Mouse (Mus musculus) small intestine, adult 2 months (tissue): ENCODE measurements around the gene Agrp. TPM values are rescaled to one million over a fixed set of nuclear protein-coding genes. Genes with fewer than 3 reads are reported as not detected.
A peak's percentile ranks its signal among the peaks of the same experiment; 100 is the strongest.

Experiments used
- H3K27ac ChIP-seq: fragments of 200-500 bp; 2 replicates; pipeline ENCODE4 v1.5.1; 2012; ENCODE audit warnings: low read depth, low read length, control low read depth, inconsistent platforms; ENCODE audit not compliant: insufficient read depth
- H3K27me3 ChIP-seq: fragments of 200-500 bp; 2 replicates; pipeline ENCODE4 v1.6.1; 2012; ENCODE audit warnings: mild to moderate bottlenecking, moderate library complexity, low read length, inconsistent platforms; ENCODE audit not compliant: control insufficient read depth, insufficient read depth
- H3K36me3 ChIP-seq: fragments of 200-500 bp; 2 replicates; pipeline ENCODE4 v1.6.1; 2012; ENCODE audit warnings: mild to moderate bottlenecking, low read length, control low read depth, inconsistent platforms; ENCODE audit not compliant: control insufficient read depth, insufficient read depth
- H3K4me1 ChIP-seq: fragments of 200-500 bp; 2 replicates; pipeline ENCODE4 v1.6.1; 2012; ENCODE audit warnings: low read length, inconsistent platforms, mixed read lengths; ENCODE audit not compliant: control insufficient read depth, insufficient read depth, insufficient read length
- H3K4me3 ChIP-seq: fragments of 200-500 bp; 2 replicates; pipeline ENCODE4 v1.5.1; 2012; ENCODE audit warnings: low read depth, mild to moderate bottlenecking, control low read depth, inconsistent platforms, low read length, moderate library complexity
- CTCF ChIP-seq: fragments of 200-500 bp; IDR thresholded peaks from 2 replicates; pipeline ENCODE4 v1.5.1; 2012; ENCODE audit warnings: low read depth, mild to moderate bottlenecking, control low read depth, inconsistent platforms, low read length, moderate library complexity, mixed read lengths; ENCODE audit not compliant: insufficient replicate concordance, insufficient read length; ENCODE audit errors: extremely low read depth
- POLR2A ChIP-seq: fragments of 200-500 bp; IDR thresholded peaks from 2 replicates; pipeline ENCODE4 v1.6.1; 2012; ENCODE audit warnings: low read depth, mild to moderate bottlenecking, control low read depth, inconsistent platforms, low read length, moderate library complexity
- WGBS: fragments of 180-500 bp; shearing (Covaris S2); methylation state at CpG from one replicate; pipeline ENCODE4 v1.1.7; 2018; 5-methylcytosine and 5-hydroxymethylcytosine counted together
- polyA plus RNA-seq: library from polyadenylated mRNA; depleted of rRNA; stranded (reverse); fragments of >200 nt; gene quantifications from 2 replicates; pipeline ENCODE4 v1.2.3, GENCODE M21; 2012; rRNA removed

Gene Agrp
- polyA plus RNA-seq, 1 experiment = 0.35 TPM

DNA sequence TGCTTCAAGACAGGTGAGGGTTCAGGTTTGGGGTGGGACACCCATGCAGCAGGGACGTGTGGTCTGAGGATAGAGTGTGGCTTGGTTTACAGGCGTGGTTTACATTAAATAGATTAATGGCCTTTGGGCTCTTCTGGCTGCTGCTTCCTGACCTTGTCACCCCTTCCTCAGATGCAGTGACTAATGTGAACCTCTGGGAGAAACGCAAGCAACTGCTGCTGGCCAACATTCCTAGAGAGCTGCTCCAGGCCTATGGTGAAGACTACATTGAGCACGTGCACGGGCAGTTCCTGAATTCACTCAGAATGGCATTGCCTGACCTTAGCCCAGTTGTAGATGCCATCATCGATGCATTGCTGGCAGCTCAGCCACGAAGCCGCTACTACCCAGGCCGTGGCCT, 114.3 kb downstream of the Agrp start:
- WGBS = 81% methylated on average over 9 of the region's 9 CpGs
- Histone ChIP-seq H3K4me1 (peaks cover 10% of the 10 kb centered on the region), H3K27me3 (no peaks in the 10 kb centered on the region), H3K27ac (no peak overlapping the region), H3K36me3 (peaks cover 25% of the 10 kb centered on the region), H3K4me3 (no peak overlapping the region)
- TF ChIP-seq CTCF (no peak), POLR2A (no peak)

DNA sequence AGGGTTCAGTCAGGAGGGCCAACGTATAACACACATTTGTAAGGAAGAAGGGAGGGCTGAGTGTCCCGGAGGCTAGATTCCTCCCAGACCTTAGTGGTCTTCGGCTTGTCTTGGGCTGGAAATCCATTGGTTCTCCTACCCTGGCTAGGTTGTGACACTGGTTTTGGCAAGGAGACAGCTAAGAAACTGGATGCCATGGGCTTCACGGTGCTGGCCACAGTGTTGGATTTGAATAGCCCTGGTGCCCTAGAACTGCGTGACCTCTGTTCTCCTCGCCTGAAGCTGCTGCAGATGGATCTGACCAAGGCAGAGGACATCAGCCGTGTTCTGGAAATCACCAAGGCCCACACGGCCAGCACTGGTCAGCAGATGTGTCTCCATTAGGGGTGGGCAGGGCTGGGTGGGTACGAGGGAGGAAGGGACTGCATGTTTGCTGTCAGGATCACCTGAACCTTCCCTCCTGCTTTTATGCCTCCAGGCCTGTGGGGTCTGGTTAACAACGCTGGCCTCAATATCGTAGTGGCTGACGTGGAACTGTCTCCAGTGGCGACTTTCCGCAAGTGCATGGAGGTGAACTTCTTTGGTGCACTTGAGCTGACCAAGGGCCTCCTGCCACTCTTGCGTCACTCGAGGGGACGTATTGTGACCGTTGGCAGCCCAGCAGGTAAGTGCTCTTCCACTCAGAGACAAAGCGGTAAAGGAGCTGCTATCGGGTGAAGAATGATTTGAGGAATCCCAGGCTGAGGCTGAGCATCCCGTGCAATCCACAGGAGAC, 115.0 kb downstream of the Agrp start:
- Histone ChIP-seq H3K4me3 (no peak overlapping the region), H3K27me3 (no peaks in the 10 kb centered on the region), H3K27ac (no peak overlapping the region), H3K36me3 (peaks cover 25% of the 10 kb centered on the region), H3K4me1 (peaks cover 14% of the 10 kb centered on the region)
- TF ChIP-seq CTCF = no peak
- TF ChIP-seq POLR2A = no peak
- WGBS = 90% methylated on average over 21 of the region's 21 CpGs

DNA sequence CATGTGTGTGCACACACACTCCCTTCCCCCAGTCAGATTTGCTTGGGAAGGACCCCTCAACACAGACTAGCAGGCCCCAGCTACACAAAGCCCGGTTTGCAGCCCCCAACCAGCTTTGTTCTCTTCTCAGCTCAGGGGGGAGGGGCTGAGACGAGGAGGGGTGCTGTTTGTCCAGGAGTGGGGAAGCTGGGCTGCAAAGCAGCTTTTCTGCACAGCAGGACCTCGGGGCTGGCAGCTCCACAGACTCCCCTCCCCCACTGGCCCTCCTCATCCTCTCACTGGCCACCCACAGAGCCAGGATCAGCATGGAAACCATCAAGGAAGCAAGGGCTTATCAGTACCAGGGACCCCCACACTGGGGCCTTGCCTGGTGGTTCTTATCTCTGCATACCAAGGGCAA, 116.1 kb downstream of the Agrp start:
- H3K36me3 ChIP-seq = peaks cover 22% of the 10 kb centered on the region
- H3K4me1 ChIP-seq = peaks cover 17% of the 10 kb centered on the region
- TF ChIP-seq POLR2A (no peak), CTCF (no peak)
- no peaks in the 10 kb centered on the region for H3K27me3 ChIP-seq
- no peak overlapping the region for H3K4me3 ChIP-seq
- H3K27ac ChIP-seq = no peak overlapping the region
- 60% methylated on average over 3 of the region's 3 CpGs for WGBS

DNA sequence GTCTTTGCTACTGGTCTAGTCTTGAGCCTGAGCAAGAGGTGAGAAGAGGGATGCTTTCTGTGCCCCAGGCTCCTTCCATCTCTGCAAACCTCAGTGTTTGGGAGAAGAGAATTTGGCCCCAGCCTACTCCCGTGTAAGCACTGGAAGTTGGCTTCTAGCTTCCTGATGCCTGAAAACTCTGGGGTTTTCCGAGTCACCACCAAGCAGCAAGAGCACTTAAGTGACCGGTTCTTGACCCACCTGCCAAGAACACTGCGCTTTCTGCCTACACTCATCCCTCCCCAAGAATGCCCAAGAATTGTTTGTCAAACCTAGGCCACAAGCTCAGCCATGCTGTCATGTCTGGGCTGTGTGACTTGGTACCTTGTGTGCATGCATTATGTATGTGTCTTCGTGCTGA, 116.7 kb downstream of the Agrp start:
- Histone ChIP-seq H3K4me1 (peaks cover 18% of the 10 kb centered on the region), H3K27me3 (no peaks in the 10 kb centered on the region), H3K4me3 (no peak overlapping the region), H3K36me3 (peaks cover 22% of the 10 kb centered on the region), H3K27ac (no peak overlapping the region)
- TF ChIP-seq CTCF = no peak
- TF ChIP-seq POLR2A = no peak
- WGBS = 88% methylated on average over 5 of the region's 5 CpGs

DNA sequence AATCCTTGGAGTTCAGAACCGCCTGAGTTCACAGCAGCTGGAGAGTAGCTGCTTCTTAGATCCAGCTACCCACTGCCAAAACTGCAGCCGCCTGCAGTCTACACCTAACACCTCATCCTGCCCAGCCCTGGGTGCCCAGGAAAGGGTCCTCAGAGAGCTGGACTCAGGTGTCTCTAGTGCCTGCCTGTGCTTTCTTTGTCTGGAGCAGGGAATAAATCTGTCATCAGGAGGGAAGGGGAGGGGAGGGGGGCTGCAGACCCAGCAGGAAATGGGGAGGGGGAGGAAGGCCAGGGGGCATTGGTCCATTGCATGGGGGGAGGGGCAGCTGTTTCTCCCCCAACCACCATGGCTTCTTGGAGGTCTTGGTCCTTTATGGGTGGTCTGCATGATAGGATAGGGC, 117.6 kb downstream of the Agrp start:
- Histone ChIP-seq H3K27ac (no peak overlapping the region), H3K36me3 (peaks cover 13% of the 10 kb centered on the region), H3K4me3 (no peak overlapping the region), H3K27me3 (no peaks in the 10 kb centered on the region), H3K4me1 (peaks cover 18% of the 10 kb centered on the region)
- no peak for TF ChIP-seq CTCF
- TF ChIP-seq POLR2A = no peak
- WGBS = 3% methylated on average over 2 of the region's 2 CpGs

DNA sequence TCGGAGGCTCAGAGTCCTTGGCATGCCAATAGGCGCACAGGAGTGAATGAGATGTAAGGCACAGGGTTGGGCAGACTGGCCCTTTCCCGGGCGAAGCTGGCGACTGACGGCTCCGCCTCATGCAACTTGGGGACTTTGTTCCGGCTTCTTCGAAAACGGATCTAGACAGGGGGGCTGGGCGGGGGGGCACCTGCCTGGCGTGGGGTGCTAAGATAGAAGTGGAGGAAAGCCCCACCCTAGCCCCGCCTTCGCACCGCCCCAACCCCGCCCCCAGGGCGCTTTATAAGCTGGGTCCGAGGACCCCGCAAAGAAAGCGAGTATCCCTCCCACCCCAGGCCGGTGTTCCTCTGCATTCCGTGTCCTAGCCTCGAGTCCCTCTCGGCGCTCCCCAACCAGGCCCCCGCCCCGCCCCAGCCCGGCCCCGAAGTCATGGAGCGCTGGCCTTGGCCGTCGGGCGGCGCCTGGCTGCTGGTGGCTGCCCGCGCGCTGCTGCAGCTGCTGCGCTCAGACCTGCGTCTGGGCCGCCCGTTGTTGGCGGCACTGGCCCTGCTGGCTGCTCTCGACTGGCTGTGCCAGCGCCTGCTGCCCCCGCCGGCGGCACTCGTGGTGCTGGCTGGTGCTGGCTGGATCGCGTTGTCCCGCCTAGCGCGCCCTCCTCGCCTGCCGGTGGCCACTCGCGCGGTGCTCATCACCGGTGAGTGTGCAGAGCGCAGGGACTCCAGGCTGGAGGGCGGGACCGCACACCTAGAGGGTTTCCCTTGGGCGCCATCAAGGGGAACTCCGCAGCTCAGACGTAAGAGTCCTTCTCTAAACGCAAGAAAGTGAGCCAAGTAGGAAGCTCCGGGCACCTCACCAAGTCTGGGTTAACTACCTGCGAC, 118.5 kb downstream of the Agrp start, which contains the start of gene Hsd11b2:
TSS of gene Hsd11b2 (plus strand) at position 320 of the 878 bp plus-strand sequence.
- H3K27me3 ChIP-seq = no peaks in the 10 kb centered on the region
- H3K4me3 ChIP-seq = peak within 1 kb of the TSS; percentile 61
- H3K4me1 ChIP-seq = peaks cover 18% of the 10 kb centered on the region
- peak within 1 kb of the TSS; percentile 38 for H3K27ac ChIP-seq
- under 1% methylated on average over 68 of the region's 68 CpGs for WGBS
- H3K36me3 ChIP-seq = peaks cover 8% of the 10 kb centered on the region; the same call in 1 of the 2 replicates
- TF ChIP-seq CTCF = no peak
- no peak for TF ChIP-seq POLR2A

DNA sequence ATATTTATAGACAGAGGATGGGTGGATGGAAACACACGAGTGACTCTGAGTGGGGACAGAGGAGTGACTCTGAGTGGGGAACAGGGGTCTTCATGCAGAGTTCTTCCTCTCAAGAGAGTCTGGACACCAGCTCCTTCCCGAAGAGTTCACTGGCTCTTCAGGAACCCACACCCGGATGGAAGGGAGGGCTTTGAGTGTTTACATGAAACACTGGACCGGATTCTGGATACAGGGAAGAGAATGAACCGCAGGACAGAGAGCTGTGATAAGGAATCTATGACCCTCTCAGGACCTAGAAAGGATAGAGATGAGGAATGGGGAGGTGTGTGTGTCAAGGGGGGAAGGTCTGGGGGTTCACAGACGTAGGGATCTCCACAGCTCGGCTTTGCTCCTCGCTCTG, 119.8 kb downstream of the Agrp start:
- Histone ChIP-seq H3K27ac (peak overlapping the region; percentile 38), H3K27me3 (no peaks in the 10 kb centered on the region), H3K4me3 (no peak overlapping the region), H3K4me1 (peaks cover 18% of the 10 kb centered on the region), H3K36me3 (peaks cover 4% of the 10 kb centered on the region; the same call in 1 of the 2 replicates)
- 46% methylated on average over 8 of the region's 8 CpGs for WGBS
- no peak for TF ChIP-seq CTCF
- no peak for TF ChIP-seq POLR2A

Other genes with a start within 250 kb of the Agrp start
- gene Kctd19, start 223.9 kb downstream of the Agrp start, polyA plus RNA-seq = not detected in 2 replicates
- 0.06 TPM in 1 of 2 replicates, not detected in the other for gene Lrrc36, start 223.8 kb downstream of the Agrp start, polyA plus RNA-seq
- gene Tppp3, start 165.9 kb downstream of the Agrp start, polyA plus RNA-seq = 36.9 and 60.5 TPM in 2 replicates
- gene Zdhhc1, start 140.5 kb downstream of the Agrp start, polyA plus RNA-seq = 14.8 and 15.2 TPM in 2 replicates
- gene Hsd11b2, start 118.6 kb downstream of the Agrp start, polyA plus RNA-seq = 5.0 and 12.2 TPM in 2 replicates
- 41.9 and 70.8 TPM in 2 replicates for gene Atp6v0d1, start 71.3 kb downstream of the Agrp start, polyA plus RNA-seq
- gene Ripor1, start 32.1 kb downstream of the Agrp start, polyA plus RNA-seq = 11.8 and 12.0 TPM in 2 replicates
- 5.3 and 8.4 TPM in 2 replicates for gene Ctcf, start 825 bp downstream of the Agrp start, polyA plus RNA-seq
- 2.9 and 5.4 TPM in 2 replicates for gene Carmil2, start 48.9 kb upstream of the Agrp start, polyA plus RNA-seq
- gene Acd, start 63.7 kb upstream of the Agrp start, polyA plus RNA-seq = 10.5 and 20.6 TPM in 2 replicates
- 5.1 and 7.2 TPM in 2 replicates for gene Pard6a, start 63.8 kb upstream of the Agrp start, polyA plus RNA-seq
- not detected in 2 replicates for gene 4933405L10Rik, start 70.3 kb upstream of the Agrp start, polyA plus RNA-seq
- gene Enkd1, start 70.8 kb upstream of the Agrp start, polyA plus RNA-seq = 3.6 and 5.3 TPM in 2 replicates
- 4.9 and 8.3 TPM in 2 replicates for gene Gfod2, start 121.3 kb upstream of the Agrp start, polyA plus RNA-seq
- 9.5 and 15.3 TPM in 2 replicates for gene Ranbp10, start 190.0 kb upstream of the Agrp start, polyA plus RNA-seq
- gene Tsnaxip1, start 190.3 kb upstream of the Agrp start, polyA plus RNA-seq = not detected in 2 replicates
- 5.6 and 9.7 TPM in 2 replicates for gene Cenpt, start 215.9 kb upstream of the Agrp start, polyA plus RNA-seq
- gene Thap11, start 217.7 kb upstream of the Agrp start, polyA plus RNA-seq = 24.1 and 39.4 TPM in 2 replicates
- gene Nutf2, start 223.2 kb upstream of the Agrp start, polyA plus RNA-seq = 11.5 and 15.3 TPM in 2 replicates
- gene Edc4, start 243.5 kb upstream of the Agrp start, polyA plus RNA-seq = 35.3 and 55.8 TPM in 2 replicates